Mouse (Mus musculus): ENCODE measurements around the gene Leo1. TPM values are rescaled to one million over a fixed set of nuclear protein-coding genes. Genes with fewer than 3 reads are reported as not detected.

Leo1 gene
- polyA plus RNA-seq, 1 experiment from 2014 or later = 51.6 TPM

- Histone ChIP-seq H3K27me3 (no peaks in the 10 kb centered on the region), H3K9ac (replicated peaks) (peak overlapping the region; percentile 93), H3K4me2 (peak overlapping the region; percentile 61), H3K4me1 (replicated peaks) (peaks cover 46% of the 10 kb centered on the region), H3K36me3 (no peaks in the 10 kb centered on the region), H3K9me3 (no peaks in the 10 kb centered on the region), H3K27ac (peak overlapping the region; percentile 99), H3K4me3 (replicated peaks) (peak overlapping the region; percentile 70)
- under 1% methylated on average over 72 of the region's 90 CpGs for WGBS
- peak; percentile 82 for ATAC-seq (ENCODE audit: insufficient number of reproducible peaks, insufficient read depth, low FRiP score, low TSS enrichment, low read depth)
These were observed 32.1 kb upstream of the Leo1 start for GRCm38 (mm10) chr9:75409031-75409851.

GRCm38 (mm10) chr9:75409852-75410378 is 31.4 kb upstream of the Leo1 start, which contains the start of gene Mapk6:
Gene Mapk6 (minus strand): TSS chr9:75410005.
- H3K36me3 ChIP-seq = no peaks in the 10 kb centered on the region
- H3K4me2 ChIP-seq = peak within 1 kb of the TSS; percentile 61
- H3K9ac ChIP-seq (replicated peaks) = peak within 1 kb of the TSS; percentile 93
- H3K27me3 ChIP-seq = no peaks in the 10 kb centered on the region
- peak within 1 kb of the TSS; percentile 70 for H3K4me3 ChIP-seq (replicated peaks)
- under 1% methylated on average over 58 of the region's 58 CpGs for WGBS
- H3K4me1 ChIP-seq (replicated peaks) = peaks cover 45% of the 10 kb centered on the region
- ATAC-seq (ENCODE audit: insufficient number of reproducible peaks, insufficient read depth, low FRiP score, low TSS enrichment, low read depth) = peak; percentile 91
- peak within 1 kb of the TSS; percentile 99 for H3K27ac ChIP-seq
- no peaks in the 10 kb centered on the region for H3K9me3 ChIP-seq

- Histone ChIP-seq H3K27ac (no peak overlapping the region), H3K4me3 (replicated peaks) (no peak overlapping the region), H3K4me1 (replicated peaks) (peaks cover 38% of the 10 kb centered on the region), H3K9me3 (no peaks in the 10 kb centered on the region), H3K27me3 (no peaks in the 10 kb centered on the region), H3K4me2 (peak overlapping the region; percentile 61), H3K9ac (replicated peaks) (0 out of 2 replicates have a peak overlapping the region, but pooled peaks have one; percentile 93), H3K36me3 (no peaks in the 10 kb centered on the region)
- WGBS = 56% methylated on average over 6 of the region's 6 CpGs
- no peak for ATAC-seq (ENCODE audit: insufficient number of reproducible peaks, insufficient read depth, low FRiP score, low TSS enrichment, low read depth)
These were observed 30.3 kb upstream of the Leo1 start for GRCm38 (mm10) chr9:75410868-75411487.

GRCm38 (mm10) chr9:75411584-75411983 is 29.7 kb upstream of the Leo1 start:
- 87% methylated on average over 9 of the region's 9 CpGs for WGBS
- H3K27ac ChIP-seq = no peak overlapping the region
- no peak overlapping the region for H3K4me3 ChIP-seq (replicated peaks)
- no peaks in the 10 kb centered on the region for H3K9me3 ChIP-seq
- no peaks in the 10 kb centered on the region for H3K36me3 ChIP-seq
- H3K4me1 ChIP-seq (replicated peaks) = peaks cover 32% of the 10 kb centered on the region
- no peaks in the 10 kb centered on the region for H3K27me3 ChIP-seq
- no peak for ATAC-seq (ENCODE audit: insufficient number of reproducible peaks, insufficient read depth, low FRiP score, low TSS enrichment, low read depth)
- H3K4me2 ChIP-seq = no peak overlapping the region
- H3K9ac ChIP-seq (replicated peaks) = no peak overlapping the region

GRCm38 (mm10) chr9:75413206-75413605 is 28.1 kb upstream of the Leo1 start:
- H3K27ac ChIP-seq = no peak overlapping the region
- no peak overlapping the region for H3K4me3 ChIP-seq (replicated peaks)
- H3K9ac ChIP-seq (replicated peaks) = no peak overlapping the region
- no peaks in the 10 kb centered on the region for H3K27me3 ChIP-seq
- H3K4me1 ChIP-seq (replicated peaks) = peaks cover 21% of the 10 kb centered on the region
- ATAC-seq (ENCODE audit: insufficient number of reproducible peaks, insufficient read depth, low FRiP score, low TSS enrichment, low read depth) = no peak
- 58% methylated on average over 5 of the region's 5 CpGs for WGBS
- H3K9me3 ChIP-seq = no peaks in the 10 kb centered on the region
- no peak overlapping the region for H3K4me2 ChIP-seq
- no peaks in the 10 kb centered on the region for H3K36me3 ChIP-seq

- H3K27ac ChIP-seq = no peak overlapping the region
- H3K4me2 ChIP-seq = no peak overlapping the region
- H3K36me3 ChIP-seq = no peaks in the 10 kb centered on the region
- no peaks in the 10 kb centered on the region for H3K27me3 ChIP-seq
- whole genome bisulfite sequencing = 35% methylated on average over 5 of the region's 5 CpGs
- H3K4me1 ChIP-seq (replicated peaks) = peaks cover 21% of the 10 kb centered on the region
- no peaks in the 10 kb centered on the region for H3K9me3 ChIP-seq
- H3K9ac ChIP-seq (replicated peaks) = no peak overlapping the region
- no peak overlapping the region for H3K4me3 ChIP-seq (replicated peaks)
- ATAC-seq (ENCODE audit: insufficient number of reproducible peaks, insufficient read depth, low FRiP score, low TSS enrichment, low read depth) = no peak
These were observed 27.1 kb upstream of the Leo1 start for GRCm38 (mm10) chr9:75414204-75414603.

- Histone ChIP-seq H3K27me3 (no peaks in the 10 kb centered on the region), H3K4me2 (no peak overlapping the region), H3K4me1 (replicated peaks) (peaks cover 13% of the 10 kb centered on the region; the same call in 1 of the 2 replicates), H3K27ac (no peak overlapping the region), H3K36me3 (no peaks in the 10 kb centered on the region), H3K9ac (replicated peaks) (no peak overlapping the region), H3K9me3 (no peaks in the 10 kb centered on the region), H3K4me3 (replicated peaks) (no peak overlapping the region)
- no peak for ATAC-seq (ENCODE audit: insufficient number of reproducible peaks, insufficient read depth, low FRiP score, low TSS enrichment, low read depth)
- 90% methylated on average over 3 of the region's 3 CpGs for WGBS
These were observed 19.1 kb upstream of the Leo1 start for GRCm38 (mm10) chr9:75422251-75422691.

GRCm38 (mm10) chr9:75423683-75424082 is 17.6 kb upstream of the Leo1 start:
- H3K9me3 ChIP-seq = no peaks in the 10 kb centered on the region
- 47% methylated on average over 5 of the region's 5 CpGs for WGBS

GRCm38 (mm10) chr9:75424358-75425150 is 16.8 kb upstream of the Leo1 start:
- Histone ChIP-seq H3K9ac (replicated peaks) (no peak overlapping the region), H3K4me1 (replicated peaks) (peaks cover 13% of the 10 kb centered on the region; the same call in 1 of the 2 replicates), H3K36me3 (no peaks in the 10 kb centered on the region), H3K4me2 (no peak overlapping the region), H3K27me3 (no peaks in the 10 kb centered on the region), H3K4me3 (replicated peaks) (no peak overlapping the region), H3K27ac (no peak overlapping the region), H3K9me3 (no peaks in the 10 kb centered on the region)
- no peak for ATAC-seq (ENCODE audit: insufficient number of reproducible peaks, insufficient read depth, low FRiP score, low TSS enrichment, low read depth)
- 60% methylated on average over 6 of the region's 6 CpGs for WGBS

More at GRCm38 (mm10) chr9:75423683-75424082, 17.6 kb upstream of the Leo1 start:
- no peak overlapping the region for H3K27ac ChIP-seq
- no peak overlapping the region for H3K4me3 ChIP-seq (replicated peaks)
- H3K9ac ChIP-seq (replicated peaks) = no peak overlapping the region
- ATAC-seq (ENCODE audit: insufficient number of reproducible peaks, insufficient read depth, low FRiP score, low TSS enrichment, low read depth) = no peak
- H3K27me3 ChIP-seq = no peaks in the 10 kb centered on the region
- peaks cover 13% of the 10 kb centered on the region; the same call in 1 of the 2 replicates for H3K4me1 ChIP-seq (replicated peaks)
- no peak overlapping the region for H3K4me2 ChIP-seq
- no peaks in the 10 kb centered on the region for H3K36me3 ChIP-seq

GRCm38 (mm10) chr9:75425796-75426391 is 15.4 kb upstream of the Leo1 start:
- H3K4me3 ChIP-seq (replicated peaks) = no peak overlapping the region
- ATAC-seq (ENCODE audit: insufficient number of reproducible peaks, insufficient read depth, low FRiP score, low TSS enrichment, low read depth) = no peak
- H3K4me1 ChIP-seq (replicated peaks) = peaks cover 13% of the 10 kb centered on the region; the same call in 1 of the 2 replicates
- H3K27me3 ChIP-seq = no peaks in the 10 kb centered on the region
- H3K36me3 ChIP-seq = no peaks in the 10 kb centered on the region
- H3K9ac ChIP-seq (replicated peaks) = no peak overlapping the region
- H3K27ac ChIP-seq = no peak overlapping the region
- 71% methylated on average over 7 of the region's 7 CpGs for WGBS
- H3K9me3 ChIP-seq = no peaks in the 10 kb centered on the region
- H3K4me2 ChIP-seq = no peak overlapping the region
